ENCODE assay signal across 12 mouse cellular contexts in genomic region chr4:122688975-122689374, GRCm38 (mm10).
"Had no signal": no experiment of that assay in that cellular context is flagged by ENCODE, and none has a peak within 500 bp of the region (broad histone marks: within the 10 kb centered on the region; RNA-seq: fewer than 3 reads in every experiment).

Gene 9530002B09Rik, plus strand, starts transcription at chr4:122689275.

- DNase-seq: left cerebral cortex, postnatal 4 days; liver; liver, embryonic 13.5 days; liver, postnatal 0 days; lung, adult 18-20 months; lung, adult 2 months; lung, embryonic 14.5 days; lung, postnatal 10 days; lung, postnatal 14 days; lung, postnatal 36 days; lung, postnatal 4 days; midbrain, embryonic 14.5 days had no signal
